Mouse (Mus musculus) lung, adult 2 months (tissue): ENCODE data around the gene Smg7. TPM values are rescaled to one million over a fixed set of nuclear protein-coding genes. Genes with fewer than 3 reads are reported as not detected.
"Not testable (repeated sequence)": the region's sequence is repeated elsewhere in the genome, so short reads cannot be mapped to it uniquely, and the experiment has no call there.

Experiments used
- DNase-seq: peaks from one replicate; pipeline ENCODE4 v3.0.0; 2022
- H3K4me1 ChIP-seq: fragments of 200-500 bp; 2 replicates; pipeline ENCODE4 v1.6.1; 2011; ENCODE audit warnings: low read length; ENCODE audit not compliant: control insufficient read depth, insufficient read depth
- H3K4me3 ChIP-seq: fragments of 200-500 bp; replicated peaks from 2 replicates; pipeline ENCODE3; 2011; ENCODE audit warnings: low read depth, mild to moderate bottlenecking, control low read depth, low read length; ENCODE audit errors: extremely low read depth
- CTCF ChIP-seq: fragments of 200-500 bp; IDR thresholded peaks from 2 replicates; pipeline ENCODE4 v1.5.1; 2011; ENCODE audit warnings: mild to moderate bottlenecking, low read length, control low read depth; ENCODE audit not compliant: insufficient read depth
- POLR2A ChIP-seq: fragments of 200-500 bp; IDR thresholded peaks from 2 replicates; pipeline ENCODE4 v1.6.1; 2011; ENCODE audit warnings: low read depth, mild to moderate bottlenecking, control low read depth, low read length, borderline replicate concordance; ENCODE audit errors: extremely low read depth
- WGBS: fragments of 180-500 bp; shearing (Covaris S2); methylation state at CpG from one replicate; pipeline ENCODE4 v1.1.7; 2018; 5-methylcytosine and 5-hydroxymethylcytosine counted together
- polyA plus RNA-seq: library from polyadenylated mRNA; depleted of rRNA; stranded (reverse); fragments of >200 nt; gene quantifications from 2 replicates; pipeline ENCODE4 v1.2.3, GENCODE M21; 2012

The Smg7 gene
- polyA plus RNA-seq, 1 experiment = 25.8 TPM

- under 1% methylated on average over 14 of the region's 14 CpGs for WGBS
- H3K4me3 ChIP-seq = peak overlapping the region; percentile 71
- peak; percentile 72 for TF ChIP-seq CTCF
- TF ChIP-seq POLR2A = peak; percentile 50; the same call in 1 of the 2 replicates
- DNase-seq = peak; percentile 72
- peaks cover 6% of the 10 kb centered on the region for H3K4me1 ChIP-seq
Observed at GRCm38 (mm10) chr1:152904469-152904868, 2.0 kb upstream of the Smg7 start.

DNA sequence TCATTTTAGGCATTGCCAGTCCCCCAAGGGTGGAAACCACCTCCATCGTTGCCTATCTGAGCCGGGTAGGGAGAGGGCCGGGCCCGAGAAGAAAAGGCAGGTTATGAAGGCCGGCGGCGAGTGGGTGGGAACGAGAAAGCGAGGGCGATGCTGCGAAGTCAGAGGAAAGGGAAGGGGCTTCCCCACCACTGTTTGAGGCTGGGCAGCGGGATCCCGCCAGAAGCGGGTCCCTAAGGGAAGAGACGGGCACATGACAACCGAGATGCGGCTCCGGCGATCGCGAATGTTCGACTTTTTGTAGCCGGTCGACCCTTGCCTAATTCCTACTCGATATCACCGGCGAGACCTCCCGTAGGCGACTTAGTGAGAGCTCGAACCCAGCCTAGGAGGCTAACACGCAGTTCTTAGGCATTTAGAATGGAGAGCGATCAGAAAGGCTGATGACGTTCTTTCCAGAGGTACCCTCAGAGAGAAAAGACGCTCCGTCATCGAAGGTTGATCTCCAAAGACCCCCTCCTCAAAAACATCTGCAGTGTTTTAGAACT, 1.2 kb upstream of the Smg7 start:
- DNase-seq = no peak
- no peak for TF ChIP-seq CTCF
- no peak for TF ChIP-seq POLR2A
- under 1% methylated on average over 36 of the region's 36 CpGs for WGBS
- peaks cover 6% of the 10 kb centered on the region for H3K4me1 ChIP-seq
- peak overlapping the region; percentile 67 for H3K4me3 ChIP-seq

DNA sequence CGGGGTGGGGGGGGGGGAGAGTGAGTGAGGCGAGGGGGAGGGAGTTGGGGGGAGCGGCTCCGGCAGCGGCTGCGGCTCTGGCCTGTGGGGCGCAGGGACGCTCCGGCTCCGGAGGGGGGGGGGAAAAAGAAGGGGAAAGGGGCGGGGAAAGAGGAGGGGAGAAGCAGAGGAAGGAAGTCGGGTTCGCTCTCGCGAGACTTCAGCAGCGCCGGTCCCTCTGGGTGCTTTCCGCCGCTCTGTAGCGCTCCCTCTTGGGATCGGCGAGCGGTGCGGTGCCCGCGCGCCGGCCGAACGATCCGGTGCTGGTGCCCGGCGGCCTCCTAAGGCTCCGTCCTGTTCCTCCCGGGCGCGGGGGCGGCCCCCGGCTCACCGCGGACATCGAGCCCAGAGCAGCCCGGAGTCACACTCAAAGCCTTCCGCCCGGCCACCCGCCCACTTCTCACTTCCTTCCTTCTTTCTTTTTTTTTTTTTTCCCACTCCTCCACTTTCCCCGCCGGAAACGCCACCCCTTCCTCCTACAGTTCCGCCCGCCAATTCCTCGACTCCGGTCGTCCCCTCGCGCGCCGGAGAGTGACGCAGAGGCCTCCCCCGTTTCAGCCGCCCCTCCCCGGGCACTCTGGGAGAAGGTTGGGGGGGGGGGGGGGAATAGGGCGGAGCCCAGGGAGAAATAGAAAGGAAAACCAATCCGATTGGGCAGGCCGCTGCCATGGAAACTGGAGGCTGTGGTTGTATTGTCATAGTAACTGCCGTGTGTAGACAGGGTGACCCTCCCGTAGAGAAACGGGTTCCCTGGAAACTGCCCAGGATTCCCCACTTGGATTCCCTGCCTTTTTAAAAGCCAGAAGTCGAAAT, 445 bp upstream of the Smg7 start:
- TF ChIP-seq CTCF = no peak
- TF ChIP-seq POLR2A = peak; percentile 75; the same call in 1 of the 2 replicates
- Histone ChIP-seq H3K4me1 (peaks cover 6% of the 10 kb centered on the region), H3K4me3 (peak overlapping the region; percentile 96)
- DNase-seq = peak; percentile 90
- WGBS = under 1% methylated on average over 58 of the region's 69 CpGs

DNA sequence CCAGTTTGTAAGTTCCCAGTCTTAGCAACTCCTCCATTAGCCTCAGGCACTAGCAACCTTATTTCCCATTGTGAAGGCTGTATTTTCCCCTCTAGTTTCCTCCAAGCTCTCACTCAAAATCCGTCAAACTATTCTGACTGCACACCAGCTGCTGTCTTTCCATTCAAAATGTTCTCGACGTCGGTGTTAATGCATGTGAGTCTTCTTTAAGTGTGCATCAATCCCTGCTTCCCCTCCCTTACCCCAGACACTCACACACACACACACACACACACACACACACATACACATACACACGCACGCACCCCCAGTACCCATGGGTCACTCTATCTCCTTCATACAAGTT, 1.1 kb downstream of the Smg7 start:
- DNase-seq = no peak
- WGBS = 1% methylated on average over 6 of the region's 6 CpGs
- Histone ChIP-seq H3K4me3 (peak overlapping the region; percentile 96), H3K4me1 (peaks cover 6% of the 10 kb centered on the region)
- TF ChIP-seq POLR2A (no peak), CTCF (no peak)

GRCm38 (mm10) chr1:152888086-152888485, 14.4 kb downstream of the Smg7 start:
- not testable (repeated sequence) for DNase-seq, H3K4me3 ChIP-seq, H3K4me1 ChIP-seq
- WGBS = 97% methylated on average over 3 of the region's 5 CpGs

DNA sequence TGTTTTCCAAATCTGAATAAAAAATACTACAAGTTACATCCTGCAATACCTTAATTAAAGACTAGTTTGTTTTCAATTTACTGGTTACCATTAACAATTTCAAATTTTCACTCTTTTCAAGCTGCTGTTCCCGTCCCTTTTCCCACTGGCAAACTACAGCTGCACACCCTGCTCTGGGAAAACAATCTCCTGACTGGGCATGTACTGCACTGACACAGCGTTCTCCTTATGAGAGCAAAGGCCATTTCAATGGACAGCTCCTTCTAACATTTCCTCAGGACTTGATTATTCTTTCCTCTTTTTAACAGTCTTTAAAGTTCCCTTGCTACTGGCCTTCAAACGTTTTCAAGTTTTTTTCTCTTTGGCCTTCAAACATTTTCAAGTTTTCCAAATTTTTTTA, 31.4 kb downstream of the Smg7 start:
- Histone ChIP-seq H3K4me1 (no peaks in the 10 kb centered on the region; the same call in 1 of the 2 replicates), H3K4me3 (no peak overlapping the region)
- no peak for TF ChIP-seq POLR2A
- TF ChIP-seq CTCF = no peak
- 59% methylated on average over 3 of the region's 3 CpGs for WGBS
- no peak for DNase-seq

GRCm38 (mm10) chr1:152869901-152870300, 32.5 kb downstream of the Smg7 start:
- H3K4me1 ChIP-seq = no peaks in the 10 kb centered on the region; the same call in 1 of the 2 replicates
- WGBS = 72% methylated on average over 6 of the region's 6 CpGs
- no peak for DNase-seq
- no peak overlapping the region for H3K4me3 ChIP-seq
- TF ChIP-seq POLR2A (no peak), CTCF (no peak)

DNA sequence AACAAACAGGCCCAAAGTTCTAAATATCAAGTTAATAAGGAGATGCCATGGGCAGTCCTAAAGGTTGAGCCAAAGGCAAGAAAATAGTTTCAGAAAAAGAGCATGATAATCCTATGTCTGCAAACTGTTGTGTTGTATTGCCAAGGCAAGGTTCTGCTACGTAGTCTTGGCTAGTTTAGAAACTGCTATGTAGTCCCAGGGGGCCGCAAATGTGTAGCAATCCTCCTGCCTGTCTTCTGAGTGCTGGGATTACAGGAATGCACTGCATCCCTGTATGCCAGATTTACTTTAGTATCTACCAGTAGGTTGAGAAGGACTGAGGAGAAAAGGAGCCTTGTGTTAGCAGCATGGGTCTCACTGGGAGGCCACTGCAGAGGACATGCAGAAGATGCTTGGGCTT, 55.6 kb downstream of the Smg7 start:
- H3K4me1 ChIP-seq = no peaks in the 10 kb centered on the region
- no peak overlapping the region for H3K4me3 ChIP-seq
- no peak for DNase-seq
- 95% methylated on average over 2 of the region's 2 CpGs for WGBS
- TF ChIP-seq CTCF (no peak), POLR2A (no peak)

DNA sequence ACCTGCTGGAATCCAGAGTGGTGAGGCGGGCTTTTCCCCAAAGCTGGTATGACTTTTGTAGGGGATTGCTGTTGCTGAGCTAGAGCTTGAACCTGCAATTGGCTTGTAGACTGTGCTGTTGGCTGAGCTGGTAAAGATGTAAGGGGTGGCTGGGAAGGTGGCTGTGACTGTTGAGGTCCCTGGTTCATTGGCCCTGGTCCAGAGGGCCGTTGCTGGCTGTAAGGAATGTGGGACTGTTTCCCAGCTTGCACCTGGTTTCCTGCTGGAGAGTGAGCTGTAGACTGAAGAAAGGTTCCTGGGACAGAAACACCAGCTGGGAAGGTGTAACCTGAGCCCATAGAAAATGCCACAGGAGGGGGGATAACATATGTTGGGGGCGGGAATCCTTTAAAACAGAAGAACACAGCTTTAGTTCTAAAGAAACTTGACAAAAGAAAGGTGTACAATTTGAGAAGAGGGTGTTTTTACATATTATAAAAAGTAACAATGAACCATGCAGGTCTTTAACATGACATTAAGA, 57.2 kb downstream of the Smg7 start:
- 71% methylated on average over 3 of the region's 3 CpGs for WGBS
- TF ChIP-seq POLR2A (no peak), CTCF (no peak)
- H3K4me1 ChIP-seq = no peaks in the 10 kb centered on the region

DNA sequence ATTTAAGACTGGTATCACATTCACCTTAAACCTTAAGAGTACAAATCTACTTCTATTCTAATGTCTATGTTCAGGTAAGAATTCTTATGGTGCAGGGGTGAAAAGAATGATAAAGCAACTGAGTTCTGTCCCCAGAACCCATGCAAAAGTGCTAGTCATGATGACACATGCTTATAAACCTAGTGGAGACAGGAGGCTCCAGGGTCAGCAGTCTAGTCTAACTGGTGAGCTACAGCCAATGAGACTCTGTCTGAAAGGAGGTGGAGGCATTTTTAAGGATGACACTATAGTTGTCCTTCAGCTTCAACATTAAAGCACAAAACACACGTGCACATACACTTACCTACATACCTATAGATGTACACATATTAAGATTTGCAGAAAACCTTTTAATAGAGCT, 57.8 kb downstream of the Smg7 start:
- no peaks in the 10 kb centered on the region for H3K4me1 ChIP-seq
- H3K4me3 ChIP-seq = no peak overlapping the region
- 80% methylated on average over 1 of the region's 1 CpGs for WGBS
- DNase-seq = no peak
- TF ChIP-seq POLR2A = no peak
- no peak for TF ChIP-seq CTCF

More for the DNA sequence above, 57.2 kb downstream of the Smg7 start:
- no peak overlapping the region for H3K4me3 ChIP-seq
- DNase-seq = no peak
